Mouse (Mus musculus): Measurements from ENCODE around the gene Ddx56. TPM values are rescaled to one million over a fixed set of nuclear protein-coding genes. Genes with fewer than 3 reads are reported as not detected.

Ddx56 gene
- total RNA-seq, 2 experiments from 2014 or later = 48.1 to 50.2 TPM

DNA sequence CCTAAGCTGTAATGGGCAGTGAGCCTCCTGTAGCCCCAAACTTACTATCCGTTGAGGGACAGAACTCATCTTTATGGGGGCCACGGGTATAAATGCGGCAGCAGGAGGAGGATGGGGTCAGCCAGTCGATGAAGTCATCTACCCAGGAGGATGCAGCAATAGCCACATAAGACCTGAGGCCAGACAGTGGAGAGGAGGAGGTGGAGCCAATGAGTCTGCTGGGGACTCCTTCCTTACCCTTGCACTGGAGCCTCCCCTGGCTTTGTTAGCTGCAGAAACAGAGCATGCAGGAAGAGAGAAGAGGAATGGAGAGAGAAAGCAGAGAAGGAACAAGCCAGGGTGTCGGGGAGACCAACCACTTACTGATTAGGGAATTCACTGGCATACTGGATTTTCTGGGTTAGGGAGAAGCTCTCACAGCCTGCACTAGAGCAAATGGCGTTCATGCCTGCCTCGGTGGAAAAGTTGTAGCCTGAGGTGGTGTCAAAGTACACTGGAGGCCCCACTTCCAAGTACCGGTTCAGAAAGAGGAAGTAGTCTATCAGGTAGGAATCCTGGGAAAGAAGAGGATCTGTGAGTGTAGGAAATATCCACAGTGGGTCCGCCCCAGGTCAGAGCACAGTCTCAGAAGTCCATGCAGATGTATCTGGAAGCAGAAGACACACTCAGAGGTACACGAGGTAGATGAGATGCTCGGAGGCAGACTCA, 49.2 kb downstream of the Ddx56 start:
- no peak for TF ChIP-seq CTCF (IDR thresholded peaks at IDR 0.05)
- no peak overlapping the region for H3K4me3 ChIP-seq
- H3K27ac ChIP-seq = no peak overlapping the region
- intact Hi-C loops (cut with DNase I) = no loop called here
- DNase-seq (ENCODE audit: extremely low spot score in 1 of 2, low spot score in 2 of 2) = no peak

DNA sequence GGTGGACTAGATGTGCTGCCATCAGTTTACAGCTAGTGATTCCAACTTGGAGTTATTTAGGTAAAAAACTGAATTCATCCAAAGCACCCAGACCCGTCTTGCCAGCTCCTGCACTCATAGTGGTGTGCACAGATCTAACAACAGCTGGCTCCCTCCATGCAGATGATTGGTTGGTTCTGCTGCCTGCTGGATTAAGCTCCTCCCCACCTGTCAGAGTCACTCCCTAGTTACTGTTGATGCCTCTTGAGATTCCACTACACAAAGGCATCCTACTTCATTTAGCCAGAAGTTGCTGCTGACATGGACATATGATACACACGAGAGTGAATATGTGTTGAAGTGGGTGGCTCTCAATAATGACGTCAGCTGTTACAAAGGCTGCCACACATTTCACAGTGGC, 50.7 kb downstream of the Ddx56 start:
- no peak for DNase-seq (ENCODE audit: extremely low spot score in 1 of 2, low spot score in 2 of 2)
- no peak for TF ChIP-seq CTCF (IDR thresholded peaks at IDR 0.05)
- no peak overlapping the region for H3K4me3 ChIP-seq
- H3K27ac ChIP-seq = no peak overlapping the region
- intact Hi-C loops (cut with DNase I) = no loop called here

Other genes with a start within 250 kb of the Ddx56 start
- 100 to 1,000 TPM; 607 to 644 TPM for gene Camk2b, start 201.4 kb downstream of the Ddx56 start, total RNA-seq (2021)
- gene A730071L15Rik, start 67.7 kb downstream of the Ddx56 start, total RNA-seq (2021) = under 1 TPM in 1 of 2 experiments, not detected in 1; 0.56 TPM
- gene Nudcd3, start 67.4 kb downstream of the Ddx56 start, total RNA-seq (2021) = 100 to 1,000 TPM; 120 to 125 TPM
- gene Npc1l1, start 37.6 kb downstream of the Ddx56 start, total RNA-seq (2021) = 1 to 10 TPM in 1 of 2 experiments, under 1 TPM in 1; 0.77 to 1.0 TPM
- 100 to 1,000 TPM in 1 of 2 experiments, 10 to 100 TPM in 1; 96.2 to 102 TPM for gene Tmed4, start 7.1 kb upstream of the Ddx56 start, total RNA-seq (2021)
- 100 to 1,000 TPM; 232 to 245 TPM for gene Ogdh, start 23.9 kb upstream of the Ddx56 start, total RNA-seq (2021)
- 100 to 1,000 TPM; 226 to 228 TPM for gene Zmiz2, start 121.3 kb upstream of the Ddx56 start, total RNA-seq (2021)
- gene Ppia, start 147.7 kb upstream of the Ddx56 start, total RNA-seq (2021) = 1,000 to 10,000 TPM; 1,634 to 1,792 TPM
- gene H2afv, start 176.7 kb upstream of the Ddx56 start, total RNA-seq (2021) = 10 to 100 TPM; 39.6 to 41.4 TPM
- 100 to 1,000 TPM; 279 to 284 TPM for gene Purb, start 208.1 kb upstream of the Ddx56 start, total RNA-seq (2021)

Measured in left cerebral cortex, adult 2 months (tissue).